Mouse (Mus musculus) lung, embryonic 16.5 days (tissue): ENCODE results near the gene Tmem63a. TPM values are rescaled to one million over a fixed set of nuclear protein-coding genes. Genes with fewer than 3 reads are reported as not detected.
"Not testable (repeated sequence)": the region's sequence is repeated elsewhere in the genome, so short reads cannot be mapped to it uniquely, and the experiment has no call there.

ENCODE experiments used
- ATAC-seq: fragments of 200-750 bp; cut with Nextera tagmentation; 2 replicates; pipeline ENCODE4 v1.8.0; 2017; ENCODE audit warnings: low read depth, mild to moderate bottlenecking, moderate library complexity
- H3K27ac ChIP-seq: fragments of 300-500 bp; sonication (generic); 2 replicates; pipeline ENCODE4 v1.5.1; 2014; ENCODE audit warnings: mild to moderate bottlenecking, control low read depth, low read length
- H3K27me3 ChIP-seq: fragments of 300-500 bp; sonication (generic); 2 replicates; pipeline ENCODE4 v1.6.1; 2014; ENCODE audit warnings: low read depth, low read length, mixed read lengths; ENCODE audit not compliant: control insufficient read depth, insufficient read depth
- H3K36me3 ChIP-seq: fragments of 300-500 bp; sonication (generic); 2 replicates; pipeline ENCODE4 v1.6.1; 2014; ENCODE audit warnings: low read length; ENCODE audit not compliant: control insufficient read depth, insufficient read depth
- H3K4me1 ChIP-seq: fragments of 300-500 bp; sonication (generic); replicated peaks from 2 replicates; pipeline ENCODE4 v1.6.1; 2014; ENCODE audit warnings: low read length, mixed read lengths; ENCODE audit not compliant: control insufficient read depth, insufficient read depth
- H3K4me2 ChIP-seq: fragments of 300-500 bp; sonication (generic); 2 replicates; pipeline ENCODE4 v1.6.1; 2014; ENCODE audit warnings: low read depth, low read length, control low read depth
- H3K4me3 ChIP-seq: fragments of 300-500 bp; sonication (generic); 2 replicates; pipeline ENCODE4 v1.5.1; 2014; ENCODE audit warnings: mild to moderate bottlenecking, low read length, control low read depth
- H3K9ac ChIP-seq: fragments of 300-500 bp; sonication (generic); 2 replicates; pipeline ENCODE4 v1.6.1; 2014; ENCODE audit warnings: low read length, control low read depth
- H3K9me3 ChIP-seq: fragments of 300-500 bp; sonication (generic); 2 replicates; pipeline ENCODE4 v1.6.1; 2016; ENCODE audit warnings: low read length; ENCODE audit not compliant: control insufficient read depth
- WGBS: fragments of 180-500 bp; shearing (Covaris S2); extraction: QIAGEN DNeasy Blood & Tissue Kit; methylation state at CpG from one replicate; pipeline ENCODE4 v1.1.7; 2014; 5-methylcytosine and 5-hydroxymethylcytosine counted together
- polyA plus RNA-seq: library from polyadenylated mRNA; unstranded; fragments of >200 nt; fragmentation: Nextera tagmentation; extraction: Ambion mirVana; gene quantifications from 2 replicates; pipeline ENCODE4 v1.2.1, GENCODE M21; 2015

Gene Tmem63a
- polyA plus RNA-seq, 1 experiment from 2014 or later, result 15.8 TPM

DNA sequence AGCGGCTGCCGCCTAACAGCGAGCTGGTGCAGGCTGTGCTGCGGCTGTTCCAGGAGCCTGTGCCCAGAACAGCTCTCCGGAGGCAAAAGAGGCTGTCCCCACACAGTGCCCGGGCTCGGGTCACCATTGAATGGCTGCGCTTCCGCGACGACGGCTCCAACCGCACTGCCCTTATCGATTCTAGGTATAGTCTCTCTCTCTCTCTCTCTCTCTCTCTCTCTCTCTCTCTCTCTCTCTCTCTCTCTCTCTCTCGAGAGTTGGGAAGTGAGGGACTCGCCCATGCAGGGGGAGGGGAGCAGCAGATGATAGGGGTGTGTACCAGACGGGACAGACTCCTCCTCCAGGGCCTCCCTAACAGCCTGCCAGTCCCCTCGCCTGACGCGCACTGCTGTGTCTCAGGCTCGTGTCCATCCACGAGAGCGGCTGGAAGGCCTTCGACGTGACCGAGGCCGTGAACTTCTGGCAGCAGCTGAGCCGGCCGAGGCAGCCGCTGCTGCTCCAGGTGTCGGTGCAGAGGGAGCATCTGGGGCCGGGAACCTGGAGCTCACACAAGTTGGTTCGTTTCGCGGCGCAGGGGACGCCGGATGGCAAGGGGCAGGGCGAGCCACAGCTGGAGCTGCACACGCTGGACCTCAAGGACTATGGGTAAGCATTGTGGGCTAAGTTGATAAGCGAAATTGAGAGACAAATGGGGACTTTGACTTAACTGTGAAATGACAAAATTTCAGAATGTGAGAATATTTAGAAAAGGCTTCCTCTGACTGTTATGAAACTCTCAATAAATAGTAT is 5.3 kb upstream of the Tmem63a start:
- H3K27me3 ChIP-seq, result peaks cover 31% of the 10 kb centered on the region
- not testable (repeated sequence) for H3K4me1 ChIP-seq, H3K9me3 ChIP-seq, H3K36me3 ChIP-seq, H3K27ac ChIP-seq
- H3K4me2 ChIP-seq, result peak overlapping the region; percentile 56
- H3K4me3 ChIP-seq, result peak overlapping the region; percentile 40
- 5% methylated on average over 34 of the region's 41 CpGs for WGBS
- ATAC-seq, result peak; percentile 88
- H3K9ac ChIP-seq, result peak overlapping the region; percentile 60

DNA sequence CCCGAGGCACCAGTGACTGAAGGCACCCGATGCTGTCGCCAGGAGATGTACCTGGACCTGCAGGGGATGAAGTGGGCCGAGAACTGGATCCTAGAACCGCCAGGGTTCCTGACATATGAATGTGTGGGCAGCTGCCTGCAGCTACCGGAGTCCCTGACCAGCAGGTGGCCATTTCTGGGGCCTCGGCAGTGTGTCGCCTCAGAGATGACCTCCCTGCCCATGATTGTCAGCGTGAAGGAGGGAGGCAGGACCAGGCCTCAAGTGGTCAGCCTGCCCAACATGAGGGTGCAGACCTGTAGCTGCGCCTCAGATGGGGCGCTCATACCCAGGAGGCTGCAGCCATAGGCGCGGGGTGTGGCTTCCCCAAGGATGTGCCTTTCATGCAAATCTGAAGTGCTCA is 4.5 kb upstream of the Tmem63a start:
- not testable (repeated sequence) for H3K9ac ChIP-seq, H3K36me3 ChIP-seq, H3K4me1 ChIP-seq, ATAC-seq, H3K27ac ChIP-seq, H3K4me2 ChIP-seq, H3K9me3 ChIP-seq, H3K4me3 ChIP-seq
- WGBS, result 53% methylated on average over 13 of the region's 13 CpGs
- peaks cover 31% of the 10 kb centered on the region for H3K27me3 ChIP-seq

DNA sequence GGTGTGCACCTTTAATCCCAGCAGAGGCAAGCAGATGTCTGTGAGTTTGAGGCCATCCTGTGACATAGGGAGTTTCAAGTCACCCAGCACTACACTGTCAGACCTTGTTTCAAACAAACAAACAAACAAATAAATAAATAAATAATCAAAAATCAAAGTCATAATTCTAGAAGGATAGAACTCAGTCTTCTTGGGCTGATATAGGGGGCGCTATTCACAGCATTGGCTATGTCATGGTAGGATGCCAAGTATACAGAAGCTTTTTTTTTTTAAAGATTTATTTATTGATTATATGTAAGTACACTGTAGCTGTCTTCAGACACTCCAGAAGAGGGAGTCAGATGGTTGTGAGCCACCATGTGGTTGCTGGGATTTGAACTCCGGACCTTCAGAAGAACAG is 3.4 kb upstream of the Tmem63a start:
- H3K4me3 ChIP-seq, H3K9ac ChIP-seq, H3K4me1 ChIP-seq, H3K4me2 ChIP-seq, H3K36me3 ChIP-seq, ATAC-seq, H3K27ac ChIP-seq, H3K9me3 ChIP-seq: not testable (repeated sequence)
- H3K27me3 ChIP-seq, result peaks cover 25% of the 10 kb centered on the region
- WGBS, result 81% methylated on average over 2 of the region's 2 CpGs

DNA sequence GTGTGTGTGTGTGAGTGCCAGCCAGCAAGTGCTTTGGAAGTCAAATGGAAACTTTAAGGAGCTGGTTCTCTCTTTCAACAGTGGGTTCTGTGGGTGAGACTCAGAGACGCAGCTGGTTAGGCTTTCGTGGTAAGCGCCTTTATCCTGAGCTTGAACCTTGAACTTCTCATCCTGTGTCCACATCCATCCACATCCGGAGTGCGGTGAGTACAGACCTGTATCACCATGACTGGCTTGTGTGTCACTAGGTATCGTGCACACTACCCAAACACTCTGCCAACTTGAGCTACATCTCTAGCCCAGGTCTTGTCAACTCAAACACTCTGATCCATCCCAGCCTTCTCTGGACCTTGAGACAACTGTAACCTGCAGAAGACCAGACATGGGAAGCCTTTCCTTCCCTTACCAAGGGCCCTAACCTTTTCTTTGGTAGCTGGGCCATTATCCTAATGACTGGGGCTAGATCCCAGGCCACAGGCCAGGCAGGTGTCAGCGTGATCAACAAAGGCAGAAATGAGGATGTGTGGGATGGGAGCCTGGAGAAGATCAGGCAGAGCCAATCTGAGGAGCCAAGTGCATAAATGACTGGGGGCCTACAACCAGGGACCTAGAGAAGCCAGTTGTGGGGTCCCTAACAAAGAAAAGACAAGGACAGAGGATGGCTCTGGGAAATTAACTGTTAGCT is 1.2 kb upstream of the Tmem63a start:
- Histone ChIP-seq H3K27me3 (peaks cover 7% of the 10 kb centered on the region), H3K4me3 (no peak overlapping the region; the same call in 1 of the 2 replicates), H3K4me2 (peak overlapping the region; percentile 89), H3K4me1 (peaks cover 17% of the 10 kb centered on the region), H3K9me3 (no peaks in the 10 kb centered on the region), H3K27ac (no peak overlapping the region), H3K36me3 (no peaks in the 10 kb centered on the region), H3K9ac (no peak overlapping the region; the same call in 1 of the 2 replicates)
- no peak for ATAC-seq
- 85% methylated on average over 7 of the region's 7 CpGs for WGBS

DNA sequence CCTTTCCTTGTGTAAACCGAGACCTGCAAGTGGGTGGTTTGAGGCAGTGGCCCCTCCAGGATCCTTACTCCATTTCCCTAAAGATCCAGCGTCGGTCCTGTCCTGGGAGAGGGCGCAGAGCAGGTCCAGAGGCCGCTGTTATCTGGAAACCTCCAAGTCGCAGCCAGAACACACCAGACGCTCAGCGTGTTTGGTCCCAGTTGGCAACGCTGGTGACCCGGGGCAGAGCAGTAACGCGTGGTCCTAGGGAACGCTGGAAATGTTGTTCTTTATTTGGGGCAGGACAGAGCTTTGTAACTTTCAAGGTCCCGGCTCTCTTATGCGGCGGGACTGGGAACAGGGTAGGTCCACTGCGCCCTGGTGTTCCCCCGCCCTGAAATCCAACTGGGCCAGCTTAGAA is 418 bp upstream of the Tmem63a start:
- Histone ChIP-seq H3K27me3 (peaks cover 3% of the 10 kb centered on the region; the same call in 1 of the 2 replicates), H3K4me3 (peak overlapping the region; percentile 87), H3K9ac (peak overlapping the region; percentile 79), H3K9me3 (no peaks in the 10 kb centered on the region), H3K4me1 (peaks cover 24% of the 10 kb centered on the region), H3K27ac (peak overlapping the region; percentile 70), H3K36me3 (0 out of 2 replicates have a peak, but pooled peaks cover 1% of the 10 kb centered on the region), H3K4me2 (peak overlapping the region; percentile 89)
- 4% methylated on average over 18 of the region's 18 CpGs for WGBS
- ATAC-seq, result no peak; the same call in 1 of the 2 replicates

DNA sequence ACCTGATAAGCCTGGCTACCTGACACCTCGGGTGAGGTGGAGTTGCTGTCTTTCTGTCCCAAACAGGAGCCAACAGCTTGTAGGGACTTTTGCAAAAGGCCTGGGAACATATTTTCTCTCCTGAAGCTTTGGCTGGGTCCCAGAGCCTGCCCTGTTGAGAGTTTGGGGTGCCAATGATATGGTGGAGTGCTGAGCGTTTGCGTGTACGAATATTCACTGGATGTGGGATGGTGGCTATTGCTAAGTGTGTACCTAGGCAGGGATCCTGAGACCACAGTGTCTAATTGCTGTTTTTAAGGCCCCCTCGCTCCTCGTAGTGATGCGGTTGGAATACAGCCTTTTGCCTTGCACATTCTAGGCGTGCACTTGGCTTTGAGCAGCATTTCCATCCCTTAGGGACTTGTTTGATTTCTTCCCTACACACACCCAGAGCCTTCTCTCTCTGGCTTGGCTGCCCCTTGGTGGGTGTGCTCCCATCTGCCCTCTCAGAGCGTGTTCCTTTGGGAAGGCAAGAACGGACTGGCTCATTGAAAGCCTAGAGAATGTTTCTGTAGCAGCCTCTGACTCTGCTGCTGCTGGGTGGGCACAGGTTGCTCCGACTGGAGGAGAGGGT is 994 bp downstream of the Tmem63a start:
- peak overlapping the region; percentile 89 for H3K4me2 ChIP-seq
- peak overlapping the region; percentile 70 for H3K27ac ChIP-seq
- peak overlapping the region; percentile 87 for H3K4me3 ChIP-seq
- H3K27me3 ChIP-seq, result no peaks in the 10 kb centered on the region
- peaks cover 24% of the 10 kb centered on the region for H3K4me1 ChIP-seq
- no peaks in the 10 kb centered on the region for H3K9me3 ChIP-seq
- ATAC-seq, result no peak
- peak overlapping the region; percentile 79 for H3K9ac ChIP-seq
- H3K36me3 ChIP-seq, result 0 out of 2 replicates have a peak, but pooled peaks cover 3% of the 10 kb centered on the region
- 45% methylated on average over 11 of the region's 11 CpGs for WGBS

DNA sequence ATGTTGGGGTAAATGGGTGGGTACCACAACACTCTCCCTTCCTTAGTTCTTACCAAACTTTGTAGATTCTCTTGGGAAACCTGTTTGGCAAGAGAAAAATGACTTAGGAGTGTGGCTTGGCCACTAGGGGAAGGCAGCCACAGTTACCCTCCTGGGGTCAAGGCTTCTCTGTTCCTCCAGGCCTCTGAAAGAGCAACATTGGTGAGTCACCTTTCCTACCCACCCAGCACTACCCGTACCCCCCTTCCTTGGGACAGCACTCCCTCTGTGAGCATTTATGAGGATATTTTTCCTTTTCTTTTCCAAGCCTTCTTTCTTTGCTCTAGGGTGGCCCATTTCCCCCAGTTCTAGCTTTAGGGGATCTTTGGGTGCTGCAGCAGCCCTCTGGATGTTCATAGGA is 1.8 kb downstream of the Tmem63a start:
- Histone ChIP-seq H3K27me3 (no peaks in the 10 kb centered on the region), H3K36me3 (0 out of 2 replicates have a peak, but pooled peaks cover 3% of the 10 kb centered on the region), H3K4me2 (no peak overlapping the region), H3K4me1 (peaks cover 24% of the 10 kb centered on the region), H3K9me3 (no peaks in the 10 kb centered on the region), H3K27ac (no peak overlapping the region), H3K9ac (no peak overlapping the region), H3K4me3 (no peak overlapping the region)
- ATAC-seq, result no peak
- WGBS, result 56% methylated on average over 1 of the region's 1 CpGs

DNA sequence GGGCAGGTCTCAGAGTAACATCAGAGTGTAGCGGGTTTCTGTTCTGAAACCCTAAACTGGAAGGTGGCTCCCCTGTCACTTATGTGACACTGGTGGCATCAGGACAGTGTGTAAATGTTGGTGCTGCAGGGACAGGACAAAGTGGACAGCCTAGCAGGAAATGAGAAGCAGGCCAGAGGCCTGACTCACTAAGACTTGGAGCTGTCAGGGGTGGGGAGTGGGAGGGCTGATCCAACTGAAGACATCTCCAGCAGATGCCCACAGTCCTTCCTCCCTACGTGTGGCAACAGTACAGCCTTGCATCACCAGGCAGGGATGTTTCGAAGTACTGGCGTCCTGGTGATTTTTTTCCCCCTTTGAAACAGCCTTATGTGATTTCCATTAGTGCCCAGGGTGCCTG is 2.4 kb downstream of the Tmem63a start:
- 77% methylated on average over 4 of the region's 4 CpGs for WGBS
- H3K4me1 ChIP-seq, result peaks cover 24% of the 10 kb centered on the region
- no peaks in the 10 kb centered on the region for H3K9me3 ChIP-seq
- no peaks in the 10 kb centered on the region for H3K27me3 ChIP-seq
- no peak overlapping the region for H3K9ac ChIP-seq
- no peak overlapping the region for H3K4me2 ChIP-seq
- peak overlapping the region; percentile 36; the same call in 1 of the 2 replicates for H3K27ac ChIP-seq
- H3K4me3 ChIP-seq, result no peak overlapping the region
- H3K36me3 ChIP-seq, result 0 out of 2 replicates have a peak, but pooled peaks cover 3% of the 10 kb centered on the region
- no peak for ATAC-seq
